Mouse (Mus musculus) lung, embryonic 15.5 days (tissue): ENCODE measurements around the gene Arhgap44. TPM values are rescaled to one million over a fixed set of nuclear protein-coding genes. Genes with fewer than 3 reads are reported as not detected.

ENCODE experiments used
- microRNA-seq: library from miRNA; unstranded; fragments of <30 nt; microRNA quantifications from one replicate; pipeline ENCODE4, GENCODE M21; 2016
- polyA plus RNA-seq: library from polyadenylated mRNA; unstranded; fragments of >200 nt; fragmentation: Nextera tagmentation; extraction: Ambion mirVana; gene quantifications from 2 replicates; pipeline ENCODE4 v1.2.1, GENCODE M21; 2015

Gene Arhgap44
- polyA plus RNA-seq, 1 experiment from 2014 or later = 15.8 TPM

Small RNA genes lying within 50 kb of the gene (microRNA-seq; reads per million reads assigned to microRNA genes)
- not detected for gene Gm25991

Other genes with a start within 250 kb of the Arhgap44 start
- 25.6 and 26.6 TPM in 2 replicates for gene Elac2, start 183.9 kb downstream of the Arhgap44 start, polyA plus RNA-seq
- 0.20 and 0.22 TPM in 2 replicates for gene 1700086D15Rik, start 3.1 kb downstream of the Arhgap44 start, polyA plus RNA-seq
- gene Myocd, start 107.0 kb upstream of the Arhgap44 start, polyA plus RNA-seq = 18.4 and 22.9 TPM in 2 replicates